Mouse (Mus musculus) spleen, postnatal 0 days (tissue): ENCODE data around the gene H2afy2. TPM values are rescaled to one million over a fixed set of nuclear protein-coding genes. Genes with fewer than 3 reads are reported as not detected.

ENCODE experiments used
- polyA plus RNA-seq: library from polyadenylated mRNA; unstranded; fragments of >200 nt; fragmentation: Nextera tagmentation; extraction: Ambion mirVana; gene quantifications from 2 replicates; pipeline ENCODE4 v1.2.1, GENCODE M21; 2015

The H2afy2 gene
- 6.0 and 7.9 TPM in 2 replicates for polyA plus RNA-seq

DNA sequence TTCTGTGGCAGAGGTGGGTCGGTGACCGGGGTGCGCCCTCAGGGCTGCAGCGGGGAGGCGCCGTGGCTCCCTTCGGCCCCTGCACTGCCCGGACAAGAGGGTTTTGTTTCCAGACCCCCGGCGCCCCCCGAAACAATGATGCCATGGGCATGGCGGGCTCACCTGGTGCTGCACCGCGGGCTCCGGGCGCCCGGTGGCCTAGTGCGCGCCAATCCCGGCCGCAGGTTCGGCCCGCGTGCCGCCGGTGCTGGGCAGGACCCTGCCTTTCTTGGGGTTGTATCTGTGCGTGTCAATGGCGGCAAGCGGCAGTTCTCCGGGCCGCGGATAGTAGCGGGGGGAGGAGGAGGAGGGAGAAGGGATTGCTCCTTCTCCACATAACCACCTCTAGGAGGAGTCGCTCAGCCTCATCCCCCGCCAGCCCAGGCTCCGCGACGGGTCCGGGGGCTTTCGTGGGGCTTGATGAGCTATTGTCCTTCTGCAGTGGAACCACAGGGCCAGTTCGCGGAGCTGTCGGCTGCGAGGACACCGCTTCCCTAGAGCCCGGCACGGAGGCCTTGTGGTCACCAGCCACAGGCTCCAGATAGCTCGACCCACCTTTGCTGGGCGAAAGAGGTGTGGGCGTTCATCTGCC, at the start of gene H2afy2:
Gene H2afy2 (minus strand): TSS at position 527 of the 631 bp plus-strand sequence.

DNA sequence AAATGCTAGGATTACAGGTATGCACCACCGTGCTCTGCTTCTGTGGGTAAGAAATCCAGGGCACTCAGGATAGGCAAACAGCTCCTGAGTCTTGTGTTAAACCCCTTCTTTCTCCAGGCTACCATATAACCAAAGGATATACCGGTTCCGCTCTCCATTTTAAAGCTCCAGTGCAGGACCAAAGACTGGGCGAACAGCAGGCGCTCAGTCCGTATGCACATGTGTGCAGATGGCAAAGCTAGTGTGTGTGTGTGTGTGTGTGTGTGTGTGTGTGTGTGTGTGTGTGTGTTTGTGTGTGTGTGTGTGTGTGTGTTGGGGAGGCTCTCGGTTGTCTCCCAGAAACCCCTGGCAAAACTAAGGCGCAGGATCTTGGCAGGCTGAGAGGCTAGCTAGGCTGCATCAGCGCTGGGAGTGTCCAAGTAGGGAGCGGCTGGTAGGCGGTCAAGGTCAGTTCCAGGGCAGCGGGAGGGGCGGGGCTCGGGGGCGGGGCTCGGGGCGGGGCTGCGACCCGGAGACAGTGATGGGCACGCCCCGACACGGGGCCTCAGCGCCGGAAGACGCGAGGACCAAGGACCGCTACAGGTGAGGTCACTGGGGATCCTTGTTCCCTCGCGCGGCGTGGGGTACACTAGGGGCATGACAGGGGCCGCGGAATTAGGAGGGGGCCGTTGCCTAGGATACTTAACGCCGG, 69.0 kb downstream of the H2afy2 start, which contains the start of gene Aifm2:
Gene Aifm2 (plus strand): TSS at position 493 of the 691 bp plus-strand sequence.

DNA sequence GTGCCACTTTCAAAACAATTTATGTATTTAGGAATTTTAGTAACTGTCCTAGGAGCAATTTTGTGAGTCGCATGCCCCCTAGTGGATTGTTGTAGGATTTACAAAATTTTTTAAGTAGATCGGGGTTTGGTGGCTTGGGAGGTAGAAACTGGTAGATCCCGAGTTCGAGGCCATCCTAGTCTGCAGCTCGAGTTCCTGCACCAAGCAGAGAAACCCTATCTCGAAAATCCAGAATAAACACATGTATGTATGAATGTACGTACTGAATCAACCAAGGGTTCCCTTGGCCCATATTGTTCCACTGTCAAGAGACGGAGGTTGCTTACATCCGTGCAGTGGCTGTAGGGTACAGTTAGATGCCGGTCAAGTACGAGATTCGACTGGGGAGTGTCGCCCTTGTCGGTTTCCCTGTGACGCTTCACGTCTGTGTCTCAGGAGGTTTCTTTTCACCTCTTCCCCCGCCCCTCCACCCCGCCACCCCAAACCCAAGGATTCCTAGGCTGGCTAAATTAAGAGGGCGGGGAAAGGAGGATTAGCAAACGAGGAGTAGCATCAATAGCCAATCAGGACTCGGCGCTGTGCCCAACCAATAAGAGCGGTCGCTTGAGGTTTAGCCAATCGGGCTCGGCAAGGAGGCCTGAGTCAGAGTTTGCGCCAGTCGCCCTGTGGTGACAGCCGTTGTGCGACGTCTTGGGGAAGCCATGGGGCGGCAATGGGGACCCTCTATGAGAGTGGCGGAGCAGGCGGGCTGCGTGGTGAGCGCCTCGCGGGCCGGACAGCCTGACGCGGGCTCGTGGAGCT, 88.9 kb downstream of the H2afy2 start, which contains the start of gene Tysnd1:
Gene Tysnd1 (plus strand): TSS at position 645 of the 801 bp plus-strand sequence.

Other genes starting within 250 kb of the H2afy2 start
- gene Npffr1, start 188.7 kb downstream of the H2afy2 start, polyA plus RNA-seq, result not detected in 2 replicates
- 58.6 and 64.7 TPM in 2 replicates for gene Ppa1, start 135.6 kb downstream of the H2afy2 start, polyA plus RNA-seq
- 86.1 and 91.4 TPM in 2 replicates for gene Sar1a, start 103.8 kb downstream of the H2afy2 start, polyA plus RNA-seq
- gene Tysnd1, start 88.6 kb downstream of the H2afy2 start, polyA plus RNA-seq, result 14.8 and 16.6 TPM in 2 replicates
- 6.9 and 7.7 TPM in 2 replicates for gene Aifm2, start 68.9 kb downstream of the H2afy2 start, polyA plus RNA-seq
- 2.3 and 3.6 TPM in 2 replicates for gene Col13a1, start 195.0 kb upstream of the H2afy2 start, polyA plus RNA-seq